Mouse (Mus musculus) intestine, embryonic 14.5 days (tissue): ENCODE results near the gene Gm5901. TPM values are rescaled to one million over a fixed set of nuclear protein-coding genes. Genes with fewer than 3 reads are reported as not detected.

ENCODE experiments used
- ATAC-seq: fragments of 200-750 bp; cut with Nextera tagmentation; replicated peaks from 2 replicates; pipeline ENCODE4 v1.8.0; 2017; ENCODE audit warnings: low read depth, moderate number of reproducible peaks, moderate TSS enrichment, moderate library complexity; ENCODE audit not compliant: low FRiP score, low TSS enrichment
- DNase-seq: peaks from one replicate; pipeline ENCODE4 v3.0.0-alpha.2; 2018; ENCODE audit warnings: low spot score
- H3K27ac ChIP-seq: fragments of 300-500 bp; sonication (generic); 2 replicates; pipeline ENCODE4 v1.5.1; 2014; ENCODE audit warnings: low read depth, mild to moderate bottlenecking, control low read depth
- H3K27me3 ChIP-seq: fragments of 300-500 bp; sonication (generic); replicated peaks from 2 replicates; pipeline ENCODE4 v1.6.1; 2014; ENCODE audit warnings: low read length, control low read depth; ENCODE audit not compliant: control insufficient read depth, insufficient read depth
- H3K36me3 ChIP-seq: fragments of 300-500 bp; sonication (generic); 2 replicates; pipeline ENCODE4 v1.6.1; 2014; ENCODE audit warnings: low read length, control low read depth; ENCODE audit not compliant: control insufficient read depth, insufficient read depth
- H3K4me1 ChIP-seq: fragments of 300-500 bp; sonication (generic); replicated peaks from 2 replicates; pipeline ENCODE4 v1.6.1; 2014; ENCODE audit warnings: low read length, control low read depth, mixed read lengths; ENCODE audit not compliant: control insufficient read depth, insufficient read depth
- H3K4me2 ChIP-seq: fragments of 300-500 bp; sonication (generic); 2 replicates; pipeline ENCODE4 v1.6.1; 2014; ENCODE audit warnings: low read length
- H3K4me3 ChIP-seq: fragments of 300-500 bp; sonication (generic); 2 replicates; pipeline ENCODE4 v1.5.1; 2014; ENCODE audit warnings: low read depth, low read length, control low read depth, mixed read lengths
- H3K9ac ChIP-seq: fragments of 300-500 bp; sonication (generic); 2 replicates; pipeline ENCODE4 v1.6.1; 2014; ENCODE audit warnings: mild to moderate bottlenecking, low read length
- H3K9me3 ChIP-seq: fragments of 300-500 bp; sonication (generic); 2 replicates; pipeline ENCODE4 v1.6.1; 2016; ENCODE audit warnings: low read length, control low read depth; ENCODE audit not compliant: control insufficient read depth
- WGBS: fragments of 180-500 bp; shearing (Covaris S2); extraction: QIAGEN DNeasy Blood & Tissue Kit; methylation state at CpG from one replicate; pipeline ENCODE4 v1.1.7; 2014; 5-methylcytosine and 5-hydroxymethylcytosine counted together
- polyA plus RNA-seq: library from polyadenylated mRNA; unstranded; fragments of >200 nt; fragmentation: Nextera tagmentation; extraction: Ambion mirVana; gene quantifications from 2 replicates; pipeline ENCODE4 v1.2.1, GENCODE M21; 2014

Gm5901 gene
- polyA plus RNA-seq, 1 experiment from 2014 or later = not detected

DNA sequence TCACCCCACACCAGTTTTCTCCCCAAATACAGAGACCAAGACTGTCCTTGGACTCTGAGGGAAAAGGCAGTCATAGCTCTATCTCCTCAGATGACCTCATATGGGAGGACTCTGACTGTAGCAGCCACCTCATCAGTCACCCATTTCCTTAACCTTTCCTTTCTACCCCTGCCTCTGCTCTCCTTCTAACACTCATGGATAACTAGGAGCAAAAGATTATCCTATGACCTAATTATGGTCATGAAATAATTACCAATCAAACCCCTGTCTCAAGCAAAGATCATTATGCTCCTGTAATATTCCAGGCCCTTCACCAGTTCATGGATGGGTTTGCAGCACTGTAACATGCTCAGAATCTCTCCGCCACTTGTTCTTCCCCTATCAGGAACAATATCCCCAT is 6.9 kb upstream of the Gm5901 start, which contains the start of gene Olfr692:
Gene Olfr692, plus strand, starts transcription at position 301 of the 400 bp plus-strand sequence.
- Histone ChIP-seq H3K27me3 (no peaks in the 10 kb centered on the region), H3K27ac (no peak within 1 kb of the TSS), H3K4me3 (no peak within 1 kb of the TSS), H3K4me1 (no peaks in the 10 kb centered on the region), H3K9ac (no peak within 1 kb of the TSS), H3K36me3 (no peaks in the 10 kb centered on the region), H3K4me2 (no peak within 1 kb of the TSS), H3K9me3 (no peaks in the 10 kb centered on the region)
- no peak for ATAC-seq
- no peak for DNase-seq
- 88% methylated on average over 1 of the region's 1 CpGs for WGBS

DNA sequence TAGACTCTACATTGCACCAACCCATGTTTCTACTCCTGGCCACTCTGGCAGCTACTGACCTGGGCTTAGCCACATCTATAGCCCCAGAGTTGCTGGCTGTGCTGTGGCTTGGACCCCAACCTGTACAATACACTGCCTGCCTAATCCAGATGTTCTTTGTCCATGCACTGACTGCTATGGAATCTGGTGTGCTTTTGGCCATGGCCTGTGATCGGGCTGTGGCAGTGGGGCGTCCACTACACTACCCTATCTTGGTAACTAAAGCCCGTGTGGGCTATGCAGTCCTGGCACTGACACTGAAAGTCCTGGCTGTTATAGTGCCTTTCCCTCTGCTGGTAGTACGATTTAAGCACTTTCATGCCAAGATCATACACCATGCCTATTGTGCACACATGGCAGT is 6.3 kb upstream of the Gm5901 start:
- ATAC-seq (no peak), DNase-seq (no peak)
- Histone ChIP-seq H3K4me3 (no peak overlapping the region), H3K36me3 (0 out of 2 replicates have a peak, but pooled peaks cover 2% of the 10 kb centered on the region), H3K27me3 (no peaks in the 10 kb centered on the region), H3K4me2 (no peak overlapping the region), H3K9me3 (no peaks in the 10 kb centered on the region), H3K9ac (no peak overlapping the region), H3K4me1 (no peaks in the 10 kb centered on the region), H3K27ac (no peak overlapping the region)
- 97% methylated on average over 4 of the region's 4 CpGs for whole genome bisulfite sequencing

DNA sequence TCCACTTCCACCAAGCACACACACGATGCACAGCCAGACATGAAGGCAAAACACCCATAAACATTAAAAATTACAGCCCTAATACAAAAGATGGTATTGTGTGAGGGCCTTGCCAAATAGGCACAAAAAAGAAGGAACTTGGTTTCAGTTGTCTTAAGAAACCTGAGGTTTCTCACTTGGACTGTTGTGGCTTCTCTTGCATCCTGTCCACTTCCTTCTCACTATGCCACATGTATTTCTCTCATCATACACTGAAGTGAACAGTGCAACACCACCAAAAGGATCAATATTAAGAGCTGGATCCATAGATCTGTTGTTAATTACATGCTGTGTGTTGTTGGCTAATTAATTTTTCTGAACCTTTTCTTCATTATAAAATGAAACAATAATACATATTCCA is 1.9 kb upstream of the Gm5901 start:
- ATAC-seq (no peak), DNase-seq (no peak)
- 86% methylated on average over 1 of the region's 1 CpGs for WGBS

DNA sequence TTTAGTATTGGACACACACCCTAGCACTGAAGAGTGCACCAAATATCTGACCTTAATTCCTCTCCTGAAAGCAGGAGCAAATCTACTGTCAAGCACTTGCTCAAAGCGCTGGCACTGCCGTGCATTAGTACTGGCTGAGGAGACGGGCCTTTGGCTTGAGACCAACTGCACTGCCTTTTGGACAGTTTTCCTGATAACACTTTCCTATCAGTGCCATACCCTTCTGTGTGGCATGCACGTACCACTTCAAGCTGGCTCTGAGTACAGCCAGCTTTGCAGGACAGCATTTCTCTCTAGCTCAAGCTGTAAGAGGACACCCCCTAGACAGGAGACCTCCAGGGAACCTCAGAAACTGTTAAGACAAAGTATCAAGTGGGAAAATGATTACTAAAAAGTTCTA is 1.3 kb upstream of the Gm5901 start:
- H3K27ac ChIP-seq = no peak overlapping the region
- H3K4me1 ChIP-seq = no peaks in the 10 kb centered on the region
- no peak overlapping the region for H3K4me2 ChIP-seq
- no peak overlapping the region for H3K9ac ChIP-seq
- H3K9me3 ChIP-seq = no peaks in the 10 kb centered on the region
- DNase-seq = no peak
- ATAC-seq = no peak
- peaks cover 43% of the 10 kb centered on the region for H3K36me3 ChIP-seq
- H3K27me3 ChIP-seq = no peaks in the 10 kb centered on the region
- H3K4me3 ChIP-seq = no peak overlapping the region
- whole genome bisulfite sequencing = 79% methylated on average over 4 of the region's 4 CpGs

More for the DNA sequence above, 1.9 kb upstream of the Gm5901 start:
- Histone ChIP-seq H3K4me1 (no peaks in the 10 kb centered on the region), H3K9me3 (no peaks in the 10 kb centered on the region), H3K27me3 (no peaks in the 10 kb centered on the region), H3K4me2 (no peak overlapping the region), H3K4me3 (no peak overlapping the region), H3K9ac (no peak overlapping the region), H3K27ac (no peak overlapping the region), H3K36me3 (peaks cover 37% of the 10 kb centered on the region)

DNA sequence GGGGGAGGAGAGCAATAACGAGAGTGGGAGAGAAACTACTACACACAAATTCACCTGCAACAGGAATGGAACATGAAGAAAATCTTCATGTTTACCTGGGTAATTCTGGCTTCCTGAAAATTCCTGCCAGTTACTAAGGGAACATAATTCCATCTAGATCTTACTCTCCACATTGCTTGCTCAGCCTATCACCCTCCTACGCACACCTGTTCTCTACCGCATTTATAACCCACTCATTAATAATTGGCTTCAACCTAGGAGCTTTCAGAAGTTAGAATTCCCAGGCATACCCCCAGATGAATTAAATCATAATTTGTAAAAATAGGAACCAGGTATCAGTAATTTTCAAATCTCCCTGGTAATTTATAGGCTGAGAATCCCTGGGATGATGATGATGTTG is 862 bp upstream of the Gm5901 start:
- DNase-seq = no peak
- Histone ChIP-seq H3K27ac (no peak overlapping the region), H3K9me3 (no peaks in the 10 kb centered on the region), H3K4me2 (no peak overlapping the region), H3K4me1 (no peaks in the 10 kb centered on the region), H3K36me3 (peaks cover 48% of the 10 kb centered on the region), H3K9ac (no peak overlapping the region), H3K4me3 (no peak overlapping the region), H3K27me3 (no peaks in the 10 kb centered on the region)
- 92% methylated on average over 3 of the region's 3 CpGs for WGBS
- no peak for ATAC-seq

DNA sequence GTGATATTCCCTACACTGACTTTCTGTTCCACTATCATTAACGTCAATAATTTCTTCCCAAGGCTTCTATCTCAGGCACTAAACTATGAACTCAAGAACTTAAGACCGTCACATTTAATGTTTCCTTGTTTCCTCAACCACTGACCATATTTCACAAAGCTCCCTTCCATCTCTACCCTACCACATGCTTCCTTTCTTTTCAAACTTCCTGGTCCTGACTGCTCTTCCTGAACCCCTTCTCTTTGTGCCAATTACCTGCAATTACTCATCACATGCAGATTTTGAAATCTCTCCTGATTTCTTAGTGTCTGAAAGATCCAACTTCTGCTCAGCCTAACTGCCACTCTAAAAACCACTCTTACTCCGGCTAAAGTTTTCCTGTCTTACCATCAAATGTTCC is 5.5 kb downstream of the Gm5901 start:
- ATAC-seq (no peak), DNase-seq (no peak)
- no peaks in the 10 kb centered on the region for H3K27me3 ChIP-seq
- WGBS = 92% methylated on average over 3 of the region's 3 CpGs
- no peak overlapping the region for H3K9ac ChIP-seq
- no peaks in the 10 kb centered on the region for H3K4me1 ChIP-seq
- H3K4me2 ChIP-seq = no peak overlapping the region
- no peak overlapping the region for H3K4me3 ChIP-seq
- no peak overlapping the region for H3K27ac ChIP-seq
- H3K9me3 ChIP-seq = no peaks in the 10 kb centered on the region
- H3K36me3 ChIP-seq = peaks cover 98% of the 10 kb centered on the region

DNA sequence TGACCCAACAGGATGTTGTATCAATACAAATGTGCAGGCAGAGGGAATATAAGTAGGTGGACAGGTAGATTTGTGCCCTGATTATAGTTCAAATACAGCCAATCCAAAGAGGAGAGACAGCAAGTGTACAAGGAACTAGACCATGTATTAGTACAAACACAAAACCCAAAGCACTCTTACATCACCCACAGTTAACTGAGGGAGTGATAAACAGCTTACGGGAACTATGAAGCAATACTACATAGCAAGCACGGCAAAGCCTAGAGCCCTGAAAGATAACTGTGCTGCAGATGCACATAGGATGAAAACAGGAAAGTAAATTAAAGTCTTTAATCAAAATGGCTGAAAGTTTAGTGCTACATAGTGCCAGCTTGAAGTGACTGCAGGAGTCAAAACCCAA is 12.9 kb downstream of the Gm5901 start:
- ATAC-seq (no peak), DNase-seq (no peak)
- Histone ChIP-seq H3K4me1 (no peaks in the 10 kb centered on the region), H3K27me3 (no peaks in the 10 kb centered on the region), H3K9me3 (no peaks in the 10 kb centered on the region), H3K36me3 (peaks cover 84% of the 10 kb centered on the region), H3K4me2 (no peak overlapping the region), H3K9ac (no peak overlapping the region), H3K27ac (no peak overlapping the region), H3K4me3 (no peak overlapping the region)
- 97% methylated on average over 2 of the region's 2 CpGs for WGBS

DNA sequence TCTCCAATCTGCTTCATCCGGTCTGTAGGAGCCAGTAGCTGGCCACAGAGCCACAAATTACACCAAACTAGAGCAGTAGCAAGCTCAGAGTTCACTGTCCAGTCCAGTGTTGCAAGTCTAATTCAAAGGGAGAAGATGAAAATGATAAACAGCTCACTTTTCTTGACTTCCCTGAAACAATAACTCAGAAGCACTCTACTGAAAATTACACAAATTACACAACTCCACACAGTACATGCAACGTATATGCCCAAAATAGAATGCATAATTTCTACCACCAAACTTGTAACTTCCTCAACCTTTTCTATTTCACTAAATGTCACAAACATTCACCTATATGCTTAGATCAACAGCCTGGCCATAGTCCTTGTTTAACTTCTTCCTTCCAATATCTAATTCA is 15.4 kb downstream of the Gm5901 start:
- Histone ChIP-seq H3K36me3 (peaks cover 59% of the 10 kb centered on the region), H3K4me1 (no peaks in the 10 kb centered on the region), H3K4me3 (no peak overlapping the region), H3K27ac (no peak overlapping the region), H3K9ac (no peak overlapping the region), H3K27me3 (no peaks in the 10 kb centered on the region), H3K4me2 (no peak overlapping the region), H3K9me3 (no peaks in the 10 kb centered on the region)
- no peak for ATAC-seq
- no peak for DNase-seq
- 98% methylated on average over 2 of the region's 2 CpGs for WGBS

DNA sequence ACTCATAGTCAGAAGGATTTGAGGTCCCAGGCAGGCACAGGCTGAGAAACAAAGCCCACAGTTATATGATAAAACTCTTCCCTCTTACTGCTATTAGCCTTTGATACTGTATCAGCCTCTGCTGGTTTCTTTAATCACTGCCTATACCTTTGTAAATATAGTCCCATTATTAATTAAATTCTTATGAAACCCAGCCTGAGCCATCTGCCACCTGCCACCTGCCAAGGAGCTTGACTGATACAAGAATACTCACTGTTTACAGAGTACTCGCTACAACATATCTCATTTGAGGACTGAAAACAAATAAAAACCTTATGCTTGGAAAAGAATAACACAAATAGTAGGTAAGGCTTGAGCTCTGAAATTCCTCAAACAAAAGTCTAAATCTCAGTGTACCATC is 19.8 kb downstream of the Gm5901 start:
- Histone ChIP-seq H3K4me1 (peaks cover 6% of the 10 kb centered on the region; the same call in 1 of the 2 replicates), H3K9me3 (no peaks in the 10 kb centered on the region), H3K4me2 (no peak overlapping the region), H3K36me3 (peaks cover 16% of the 10 kb centered on the region), H3K4me3 (no peak overlapping the region), H3K9ac (no peak overlapping the region), H3K27ac (no peak overlapping the region), H3K27me3 (no peaks in the 10 kb centered on the region)
- DNase-seq (no peak), ATAC-seq (no peak)
- 72% methylated on average over 1 of the region's 1 CpGs for WGBS
